Mouse (Mus musculus): ENCODE results near the gene Ndfip2. TPM values are rescaled to one million over a fixed set of nuclear protein-coding genes. Genes with fewer than 3 reads are reported as not detected.

The Ndfip2 gene
- total and polyA plus RNA-seq, 2 experiments from 2014 or later = 39.2 to 67.7 TPM

GRCm38 (mm10) chr14:105333475-105334094 lies 75.2 kb downstream of the Ndfip2 start:
- H3K4me2 ChIP-seq (ENCODE audit: low read depth, low read length) = peak overlapping the region; percentile 15; the same call in 1 of the 2 replicates
- no peak for TF ChIP-seq EP300 (IDR thresholded peaks at IDR 0.05; ENCODE audit: low read depth)
- TF ChIP-seq CTCF (IDR thresholded peaks at IDR 0.05; ENCODE audit: low read depth) = no peak
- DNase-seq (ENCODE audit: low spot score) = no peak
- ATAC-seq (ENCODE audit: insufficient read depth, low read depth) = no peak
- no peak overlapping the region for H3K27ac ChIP-seq (ENCODE audit: low read depth)
- H3K27me3 ChIP-seq (ENCODE audit: control insufficient read depth, insufficient read depth, low read length) = no peaks in the 10 kb centered on the region
- H3K4me3 ChIP-seq (ENCODE audit: low read depth, low read length) = no peak overlapping the region
- H3K4me1 ChIP-seq (ENCODE audit: control insufficient read depth, insufficient read depth) = peaks cover 12% of the 10 kb centered on the region; the same call in 1 of the 2 replicates
- no peaks in the 10 kb centered on the region for H3K9me3 ChIP-seq (replicated peaks; ENCODE audit: control insufficient read depth, low read length)
- H3K36me3 ChIP-seq (replicated peaks; ENCODE audit: control insufficient read depth, insufficient read depth, low read length) = no peaks in the 10 kb centered on the region
- 71% methylated on average over 16 of the region's 16 CpGs for WGBS
- no peak overlapping the region for H3K9ac ChIP-seq (replicated peaks; ENCODE audit: low read depth, low read length)

DNA sequence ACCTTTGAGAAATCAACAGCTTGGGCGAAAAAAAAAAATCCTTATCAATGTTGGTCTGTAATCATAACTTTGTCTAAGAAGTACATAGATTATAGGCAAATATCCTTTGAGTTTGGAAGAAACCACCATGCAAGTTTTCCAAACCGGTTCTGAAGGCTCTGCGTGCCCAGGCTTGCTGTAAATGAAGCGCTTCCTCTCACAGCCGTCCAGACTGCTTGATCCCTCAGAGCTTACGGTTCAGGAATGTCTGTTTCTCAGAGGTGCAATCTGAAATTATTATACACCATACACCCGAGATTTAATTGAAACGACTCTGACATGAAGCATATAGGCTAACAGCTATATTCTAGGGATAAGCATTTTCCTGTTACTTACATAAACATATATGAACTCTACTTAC lies 83.4 kb downstream of the Ndfip2 start:
- Histone ChIP-seq H3K9me3 (replicated peaks; ENCODE audit: control insufficient read depth, low read length) (no peaks in the 10 kb centered on the region), H3K9ac (replicated peaks; ENCODE audit: low read depth, low read length) (no peak overlapping the region), H3K27ac (ENCODE audit: low read depth) (no peak overlapping the region), H3K36me3 (replicated peaks; ENCODE audit: control insufficient read depth, insufficient read depth, low read length) (no peaks in the 10 kb centered on the region), H3K4me3 (ENCODE audit: low read depth, low read length) (no peak overlapping the region), H3K27me3 (ENCODE audit: control insufficient read depth, insufficient read depth, low read length) (no peaks in the 10 kb centered on the region), H3K4me1 (ENCODE audit: control insufficient read depth, insufficient read depth) (no peaks in the 10 kb centered on the region), H3K4me2 (ENCODE audit: low read depth, low read length) (no peak overlapping the region)
- WGBS = 63% methylated on average over 8 of the region's 8 CpGs
- ATAC-seq (ENCODE audit: insufficient read depth, low read depth) = no peak
- TF ChIP-seq EP300 (IDR thresholded peaks at IDR 0.05; ENCODE audit: low read depth) (no peak), CTCF (IDR thresholded peaks at IDR 0.05; ENCODE audit: low read depth) (no peak)
- DNase-seq (ENCODE audit: low spot score) = no peak

- Histone ChIP-seq H3K27ac (ENCODE audit: low read depth) (no peak overlapping the region), H3K4me3 (ENCODE audit: low read depth, low read length) (no peak overlapping the region), H3K36me3 (replicated peaks; ENCODE audit: control insufficient read depth, insufficient read depth, low read length) (no peaks in the 10 kb centered on the region), H3K27me3 (ENCODE audit: control insufficient read depth, insufficient read depth, low read length) (no peaks in the 10 kb centered on the region), H3K9me3 (replicated peaks; ENCODE audit: control insufficient read depth, low read length) (no peaks in the 10 kb centered on the region), H3K4me2 (ENCODE audit: low read depth, low read length) (no peak overlapping the region), H3K4me1 (ENCODE audit: control insufficient read depth, insufficient read depth) (no peaks in the 10 kb centered on the region), H3K9ac (replicated peaks; ENCODE audit: low read depth, low read length) (no peak overlapping the region)
- ATAC-seq (ENCODE audit: insufficient read depth, low read depth) (no peak), DNase-seq (ENCODE audit: low spot score) (no peak)
- 56% methylated on average over 11 of the region's 11 CpGs for WGBS
- no peak for TF ChIP-seq EP300 (IDR thresholded peaks at IDR 0.05; ENCODE audit: low read depth)
- TF ChIP-seq CTCF (IDR thresholded peaks at IDR 0.05; ENCODE audit: low read depth) = no peak
These were observed 95.7 kb downstream of the Ndfip2 start for GRCm38 (mm10) chr14:105354121-105354520.

Other genes with a start within 250 kb of the Ndfip2 start
- 14.8 and 17.4 TPM in 2 replicates for gene Rbm26, start 81.2 kb upstream of the Ndfip2 start, total RNA-seq (2014; rRNA removed; ENCODE audit: low replicate concordance)
- gene Rbm26, start 81.2 kb upstream of the Ndfip2 start, polyA plus RNA-seq (2015; fragmentation: Nextera tagmentation; extraction: Ambion mirVana) = 12.6 and 13.2 TPM in 2 replicates

All from heart, postnatal 0 days (tissue).